In the genomic region with DNA sequence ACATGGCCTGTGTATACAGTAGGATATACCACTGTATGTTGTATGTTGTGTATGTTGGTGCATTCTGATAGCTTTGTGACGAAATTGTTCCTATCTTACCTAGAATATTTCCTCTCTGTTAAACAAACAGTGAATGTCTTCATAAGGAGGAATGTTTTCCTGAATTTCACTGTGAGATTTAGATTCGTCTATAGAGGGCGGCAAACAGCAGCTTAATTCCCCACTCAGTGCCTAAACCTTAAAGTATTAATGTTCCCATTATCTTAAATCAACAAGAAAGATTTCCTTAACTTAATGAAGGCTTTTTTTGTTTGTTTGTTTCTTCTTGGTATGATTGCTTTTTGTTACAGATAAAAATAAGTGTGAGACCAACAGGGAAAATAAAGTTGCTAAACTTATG, we compare ENCODE assay signal across 9 mouse cellular contexts. TPM values are rescaled to one million over a fixed set of nuclear protein-coding genes. Genes with fewer than 3 reads are reported as not detected.
DNase-seq lines count a peak whose midpoint lies in the region; ATAC-seq and TF ChIP-seq lines count a peak whose summit lies in the region.
"Had no signal": no experiment of that assay in that cellular context is flagged by ENCODE, and none has a peak within 500 bp of the region (broad histone marks: within the 10 kb centered on the region; RNA-seq: fewer than 3 reads in every experiment).

No protein-coding gene starts in this region.

- TF ChIP-seq EP300 in MEL (IDR thresholded peaks at IDR 0.05; ENCODE audit: low read depth in 1 of 2, low read length in 2 of 2), result no peak

- H3K4me1 ChIP-seq in lung, embryonic 14.5 days (ENCODE audit: insufficient read depth), result no peaks in the 10 kb centered on the region
- H3K4me1 ChIP-seq in MEL (ENCODE audit: control insufficient read depth in 1 of 2, insufficient read depth in 2 of 2, low read length in 2 of 2), result peaks cover 0 to 4% of the 10 kb centered on the region in 2 experiments; a peak in 3 of 4 replicates
- no peaks in the 10 kb centered on the region for H3K4me1 ChIP-seq in embryonic facial prominence, embryonic 14.5 days (ENCODE audit: control insufficient read depth, insufficient read depth, low read length)
- H3K4me1 ChIP-seq: neural tube, embryonic 15.5 days had no signal

- H3K9ac ChIP-seq in lung, embryonic 14.5 days, result no peak overlapping the region
- no peak overlapping the region for H3K9ac ChIP-seq in MEL (ENCODE audit: control insufficient read depth, low read depth, low read length, poor library complexity, severe bottlenecking)
- no peak overlapping the region for H3K9ac ChIP-seq in embryonic facial prominence, embryonic 14.5 days (ENCODE audit: low read depth, low read length)
- H3K9ac ChIP-seq: neural tube, embryonic 15.5 days had no signal

- no peaks in the 10 kb centered on the region for H3K79me2 ChIP-seq in MEL (ENCODE audit: control insufficient read depth, insufficient read depth, low read length, poor library complexity)

- no peak for TF ChIP-seq POLR2A in MEL (IDR thresholded peaks at IDR 0.05; ENCODE audit: control insufficient read depth in 1 of 2, insufficient read depth in 1 of 2, low read depth in 1 of 2, low read length in 2 of 2, poor library complexity in 1 of 2)

- no peak overlapping the region for H3K4me3 ChIP-seq in lung, embryonic 14.5 days (ENCODE audit: low read depth, low read length)
- H3K4me3 ChIP-seq in MEL (ENCODE audit: control insufficient read depth in 1 of 2, insufficient read depth in 1 of 2, low read depth in 2 of 2, low read length in 2 of 2), result no peak overlapping the region
- H3K4me3 ChIP-seq in embryonic facial prominence, embryonic 14.5 days (ENCODE audit: low read depth, low read length), result no peak overlapping the region
- H3K4me3 ChIP-seq: neural tube, embryonic 15.5 days had no signal

- no peak for ATAC-seq in lung, embryonic 14.5 days (ENCODE audit: insufficient read depth)
- ATAC-seq in embryonic facial prominence, embryonic 14.5 days (ENCODE audit: low read depth), result no peak
- ATAC-seq in monocyte, adult 5-6 weeks (replicated peaks; ENCODE audit: insufficient number of reproducible peaks, low FRiP score, low TSS enrichment, poor library complexity, severe bottlenecking), result no peak

- no peak overlapping the region for H3K27ac ChIP-seq in lung, embryonic 14.5 days (ENCODE audit: low read depth)
- H3K27ac ChIP-seq in MEL (ENCODE audit: control insufficient read depth, low read depth, low read length), result no peak overlapping the region
- H3K27ac ChIP-seq in embryonic facial prominence, embryonic 14.5 days (replicated peaks; ENCODE audit: low read depth, low read length), result no peak overlapping the region
- H3K27ac ChIP-seq: neural tube, embryonic 15.5 days had no signal

- H3K27me3 ChIP-seq in lung, embryonic 14.5 days (ENCODE audit: insufficient read depth, low read length), result no peaks in the 10 kb centered on the region
- H3K27me3 ChIP-seq in MEL (ENCODE audit: control insufficient read depth in 1 of 2, insufficient read depth in 2 of 2, low read length in 2 of 2), result peaks cover 0 to 2% of the 10 kb centered on the region in 2 experiments; a peak in 1 of 4 replicates
- no peaks in the 10 kb centered on the region for H3K27me3 ChIP-seq in embryonic facial prominence, embryonic 14.5 days (replicated peaks; ENCODE audit: control insufficient read depth, insufficient read depth, low read length)
- H3K27me3 ChIP-seq: neural tube, embryonic 15.5 days had no signal

- 21% methylated on average over 3 of the region's 3 CpGs for WGBS in lung, embryonic 14.5 days
- WGBS in embryonic facial prominence, embryonic 14.5 days, result 22% methylated on average over 3 of the region's 3 CpGs

- DNase-seq in heart, adult 8-10 months (ENCODE audit: low spot score), result peak; percentile 7
- DNase-seq in heart, adult 9 months (ENCODE audit: low spot score in 2 of 2), result no peak
- peak; percentile 60 for DNase-seq in lung, embryonic 14.5 days
- no peak for DNase-seq in lung, postnatal 10 days
- DNase-seq in MEL (ENCODE audit: low read depth, low spot score), result peak; percentile 30
- DNase-seq in embryonic facial prominence, embryonic 14.5 days (ENCODE audit: low spot score), result peak; percentile 23
- DNase-seq in testis, postnatal 10 days (ENCODE audit: low spot score), result no peak

- peak; percentile 80 for TF ChIP-seq RAD21 in MEL (IDR thresholded peaks at IDR 0.05; ENCODE audit: low read depth, low read length)

- no peaks in the 10 kb centered on the region for H3K36me3 ChIP-seq in lung, embryonic 14.5 days (ENCODE audit: insufficient read depth)
- H3K36me3 ChIP-seq in MEL (ENCODE audit: control insufficient read depth in 1 of 2, insufficient read depth in 2 of 2, low read length in 2 of 2), result peaks cover 0 to 2% of the 10 kb centered on the region in 2 experiments; a peak in 1 of 4 replicates
- H3K36me3 ChIP-seq in embryonic facial prominence, embryonic 14.5 days (ENCODE audit: control insufficient read depth, insufficient read depth, low read length), result no peaks in the 10 kb centered on the region
- H3K36me3 ChIP-seq: neural tube, embryonic 15.5 days had no signal

- peak; percentile 52 for TF ChIP-seq CTCF in lung, embryonic 14.5 days (IDR thresholded peaks at IDR 0.05; ENCODE audit: low read depth)
- TF ChIP-seq CTCF in MEL (IDR thresholded peaks at IDR 0.05 in 2 of 3, conservative IDR thresholded peaks at IDR 0.05 in 1 of 3; ENCODE audit: control insufficient read depth in 1 of 3, insufficient read depth in 1 of 3, low read depth in 2 of 3, low read length in 3 of 3, poor library complexity in 1 of 3, severe bottlenecking in 1 of 3), result peak in 2 of 3 experiments; percentile 6 to 70; a peak in 3 of 6 replicates

- no peak overlapping the region for H3K4me2 ChIP-seq in lung, embryonic 14.5 days
- no peak overlapping the region for H3K4me2 ChIP-seq in embryonic facial prominence, embryonic 14.5 days (ENCODE audit: low read depth, low read length)
- H3K4me2 ChIP-seq: neural tube, embryonic 15.5 days had no signal

- no peaks in the 10 kb centered on the region for H3K9me3 ChIP-seq in lung, embryonic 14.5 days (ENCODE audit: low read depth, low read length)
- H3K9me3 ChIP-seq in MEL (replicated peaks; ENCODE audit: insufficient read depth, low read length), result no peaks in the 10 kb centered on the region
- H3K9me3 ChIP-seq in embryonic facial prominence, embryonic 14.5 days (ENCODE audit: control insufficient read depth, low read length), result no peaks in the 10 kb centered on the region
- H3K9me3 ChIP-seq: neural tube, embryonic 15.5 days had no signal

TF ChIP-seq in MEL, 35 proteins besides CTCF, POLR2A, EP300 and RAD21:
- peak; percentile 59 for TF ChIP-seq SMC3 (IDR thresholded peaks at IDR 0.05; ENCODE audit: low read depth, low read length)
- TF ChIP-seq TCF12 (IDR thresholded peaks at IDR 0.05; ENCODE audit: low read depth, low read length), result no peak
- TF ChIP-seq ZC3H11A (IDR thresholded peaks at IDR 0.05; ENCODE audit: low read depth, low read length), result peak; percentile 52
TF ChIP-seq in MEL: peak in this region for 2.

RNA-seq across cellular contexts. Expression of a gene that starts 55.3 kb away (rescaled TPM):
- 10 to 100 TPM; 29.4 to 42.2 (median 38.7) TPM for total RNA-seq in heart, adult 8-10 months (2022)
- polyA plus RNA-seq in lung, embryonic 14.5 days (2014; fragmentation: Nextera tagmentation; extraction: Ambion mirVana), result 114 TPM in 2 replicates
- total RNA-seq in MEL (2012; rRNA removed), result 35.1 and 36.3 TPM in 2 replicates
- 10 to 100 TPM; 62.2 to 65.5 TPM for polyA plus RNA-seq in MEL (2012; ENCODE audit: insufficient read depth in 1 of 2, insufficient read length in 2 of 2, low read depth in 1 of 2, low replicate concordance in 2 of 2, missing spikeins in 1 of 2)
- polyA plus RNA-seq in embryonic facial prominence, embryonic 14.5 days (2014; fragmentation: Nextera tagmentation; extraction: Ambion mirVana), result 91.3 and 94.2 TPM in 2 replicates
- total RNA-seq in monocyte, adult 5-6 weeks (2017), result 79.2 to 119 TPM (median 83.8 TPM) in 3 replicates

RNA-seq across cellular contexts. Expression of a gene that starts 55.7 kb away (rescaled TPM):
- total RNA-seq in heart, adult 8-10 months (2022), result 10 to 100 TPM in 1 of 4 experiments, 1 to 10 TPM in 3; 8.8 to 10.0 (median 9.6) TPM
- polyA plus RNA-seq in lung, embryonic 14.5 days (2014; fragmentation: Nextera tagmentation; extraction: Ambion mirVana), result 7.5 and 8.0 TPM in 2 replicates
- total RNA-seq in MEL (2012; rRNA removed), result 5.0 and 5.9 TPM in 2 replicates
- 10 to 100 TPM in 1 of 2 experiments, 1 to 10 TPM in 1; 6.9 to 61.6 TPM for polyA plus RNA-seq in MEL (2012; ENCODE audit: insufficient read depth in 1 of 2, insufficient read length in 2 of 2, low read depth in 1 of 2, low replicate concordance in 2 of 2, missing spikeins in 1 of 2)
- polyA plus RNA-seq in embryonic facial prominence, embryonic 14.5 days (2014; fragmentation: Nextera tagmentation; extraction: Ambion mirVana), result 7.2 and 7.7 TPM in 2 replicates
- 20.6 to 26.0 TPM (median 22.4 TPM) in 3 replicates for total RNA-seq in monocyte, adult 5-6 weeks (2017)

Comparison
In these comparisons a context has a peak if more than half of its experiments do, and no peak if none do; other contexts are left out.
1. DNase-seq: peak in heart, adult 8-10 months (single experiment), lung, embryonic 14.5 days (single experiment), MEL (single experiment) and embryonic facial prominence, embryonic 14.5 days (single experiment); none in heart, adult 9 months (0 of 2), lung, postnatal 10 days (single experiment) and testis, postnatal 10 days (single experiment).